Mouse (Mus musculus) myocyte (in vitro differentiated cells): ENCODE measurements around the gene Rpl3. TPM values are rescaled to one million over a fixed set of nuclear protein-coding genes. Genes with fewer than 3 reads are reported as not detected.
A peak's percentile ranks its signal among the peaks of the same experiment; 100 is the strongest.

Experiments used
- H3K27me3 ChIP-seq: one replicate; pipeline ENCODE4 v1.6.1; 2011; ENCODE audit not compliant: control insufficient read depth, insufficient read depth, insufficient read length
- H3K36me3 ChIP-seq: one replicate; pipeline ENCODE4 v1.6.1; 2011; ENCODE audit not compliant: control insufficient read depth, insufficient read depth
- H3K4me2 ChIP-seq: one replicate; pipeline ENCODE4 v1.6.1; 2011; ENCODE audit warnings: low read depth, control low read depth
- H3K4me3 ChIP-seq: one replicate; pipeline ENCODE4 v1.5.1; 2011; ENCODE audit warnings: mild to moderate bottlenecking, control low read depth, moderate library complexity
- H3K79me2 ChIP-seq: one replicate; pipeline ENCODE4 v1.6.1; 2011; ENCODE audit not compliant: control insufficient read depth, insufficient read depth
- H3ac ChIP-seq: one replicate; pipeline ENCODE4 v1.6.1; 2011; ENCODE audit not compliant: control insufficient read depth, insufficient read length
- CEBPB ChIP-seq: IDR thresholded peaks from 2 replicates; pipeline ENCODE4 v1.6.1; 2011; ENCODE audit warnings: mild to moderate bottlenecking, moderate library complexity; ENCODE audit not compliant: poor library complexity, insufficient read depth, severe bottlenecking
- E2F4 ChIP-seq: IDR thresholded peaks from one replicate; pipeline ENCODE4 v1.6.1; 2011; ENCODE audit warnings: mild to moderate bottlenecking, control low read depth, moderate library complexity; ENCODE audit not compliant: insufficient read depth
- MAX ChIP-seq: IDR thresholded peaks from one replicate; pipeline ENCODE4 v1.6.1; 2011; ENCODE audit warnings: low read depth, mild to moderate bottlenecking, control low read depth
- MYOD1 ChIP-seq, 3 experiments: IDR thresholded peaks; one replicate each; pipeline ENCODE4 v1.6.1; 2011; ENCODE audit warnings: control low read depth in 2 of 3, low read depth in 2 of 3, mild to moderate bottlenecking in 2 of 3, moderate library complexity in 1 of 3; ENCODE audit not compliant: insufficient read length in 2 of 3, control insufficient read depth in 1 of 3
- MYOG ChIP-seq, 3 experiments: IDR thresholded peaks; one replicate each; pipeline ENCODE4 v1.6.1; 2011; ENCODE audit warnings: control low read depth in 2 of 3, low read depth in 2 of 3, mild to moderate bottlenecking in 2 of 3; ENCODE audit not compliant: insufficient read length in 2 of 3, control insufficient read depth in 1 of 3, insufficient read depth in 1 of 3
- POLR2A ChIP-seq: IDR thresholded peaks from one replicate; pipeline ENCODE4 v1.6.1; 2011; ENCODE audit warnings: low read depth, mild to moderate bottlenecking, control low read depth, moderate library complexity; ENCODE audit not compliant: insufficient read length
- POLR2AphosphoS2 ChIP-seq: IDR thresholded peaks from one replicate; pipeline ENCODE4 v1.6.1; 2011; ENCODE audit warnings: low read depth, control low read depth; ENCODE audit not compliant: insufficient read length
- REST ChIP-seq: IDR thresholded peaks from one replicate; pipeline ENCODE4 v1.6.1; 2011; ENCODE audit warnings: mild to moderate bottlenecking, control low read depth, moderate library complexity; ENCODE audit not compliant: insufficient read depth, insufficient read length
- SRF ChIP-seq: IDR thresholded peaks from one replicate; pipeline ENCODE4 v1.6.1; 2011; ENCODE audit warnings: low read depth; ENCODE audit not compliant: control insufficient read depth, insufficient read length
- TCF12 ChIP-seq: IDR thresholded peaks from one replicate; pipeline ENCODE4 v1.6.1; 2011; ENCODE audit warnings: mild to moderate bottlenecking, control low read depth; ENCODE audit not compliant: poor library complexity, insufficient read depth, severe bottlenecking
- TCF3 ChIP-seq: IDR thresholded peaks from one replicate; pipeline ENCODE4 v1.6.1; 2011; ENCODE audit warnings: low read depth, control low read depth; ENCODE audit not compliant: insufficient read length
- USF1 ChIP-seq: IDR thresholded peaks from one replicate; pipeline ENCODE4 v1.6.1; 2011; ENCODE audit warnings: low read depth, mild to moderate bottlenecking, control low read depth, moderate library complexity
- polyA plus RNA-seq: library from polyadenylated mRNA; unstranded; fragments of >200 nt; fragmentation: generic; extraction: Trizol; gene quantifications from one replicate; pipeline ENCODE4 v1.2.1, GENCODE M21; 2012; ENCODE audit warnings: missing spikeins

The Rpl3 gene
- polyA plus RNA-seq, 1 experiment, result 1,089 TPM

DNA sequence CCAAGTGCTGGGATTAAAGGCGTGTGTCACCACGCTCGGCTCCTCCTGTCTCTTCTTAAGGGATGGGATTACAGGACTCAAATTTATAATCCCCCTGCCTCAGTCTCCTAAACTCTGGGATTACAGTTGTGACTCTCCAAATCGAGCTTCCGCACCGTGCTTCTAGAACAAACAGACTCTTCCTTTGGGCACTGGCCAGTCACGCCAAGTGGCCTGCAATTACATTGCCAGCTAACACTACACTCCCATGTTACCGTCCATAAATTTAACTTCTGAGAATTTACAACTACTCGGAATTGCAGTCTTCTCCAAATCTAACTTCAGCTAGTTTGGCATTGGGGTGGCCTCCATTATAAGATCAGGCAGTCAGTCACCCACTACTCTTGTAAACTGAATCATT is 40.8 kb upstream of the Rpl3 start:
- peak overlapping the region; percentile 81 for H3K4me2 ChIP-seq
- no peaks in the 10 kb centered on the region for H3K36me3 ChIP-seq
- H3K79me2 ChIP-seq, result peaks cover 42% of the 10 kb centered on the region
- H3K27me3 ChIP-seq, result no peaks in the 10 kb centered on the region
- peak overlapping the region; percentile 77 for H3K4me3 ChIP-seq
- TF ChIP-seq SRF, result no peak
- no peak for TF ChIP-seq TCF12
- no peak for TF ChIP-seq TCF3
- TF ChIP-seq E2F4, result no peak
- TF ChIP-seq REST, result no peak
- TF ChIP-seq CEBPB, result no peak
- no peak for TF ChIP-seq USF1
- no peak for TF ChIP-seq MYOD1 (IDR thresholded peaks at IDR 0.05; ENCODE audit: control insufficient read depth in 1 of 3, insufficient read length in 2 of 3, low read depth in 2 of 3)
- TF ChIP-seq MAX, result no peak
- H3ac ChIP-seq, result peak overlapping the region; percentile 90

DNA sequence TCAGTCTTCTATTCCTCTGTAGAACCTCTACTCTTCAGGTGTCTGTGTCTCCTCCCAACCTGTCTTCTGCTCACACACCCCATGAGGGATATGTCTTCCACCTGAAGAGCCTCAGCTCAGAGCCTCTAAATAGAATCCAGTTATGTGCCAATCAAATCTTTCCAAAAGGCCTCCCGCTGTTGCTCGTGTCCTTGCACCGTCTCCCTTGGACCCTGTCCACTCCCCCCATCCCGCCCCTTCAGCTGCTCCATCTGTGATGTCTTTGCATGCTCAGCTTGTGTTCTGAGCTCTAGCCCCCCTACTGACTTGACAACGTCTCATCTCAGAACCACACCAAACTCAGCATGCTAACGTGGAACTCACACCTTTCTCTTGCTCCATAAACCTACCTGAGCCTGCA is 39.8 kb upstream of the Rpl3 start:
- Histone ChIP-seq H3K27me3 (no peaks in the 10 kb centered on the region), H3K36me3 (no peaks in the 10 kb centered on the region), H3K4me2 (no peak overlapping the region), H3K4me3 (no peak overlapping the region), H3ac (no peak overlapping the region), H3K79me2 (peaks cover 32% of the 10 kb centered on the region)
- TF ChIP-seq MYOD1 (IDR thresholded peaks at IDR 0.05; ENCODE audit: control insufficient read depth in 1 of 3, insufficient read length in 2 of 3, low read depth in 2 of 3) (no peak), MYOG (IDR thresholded peaks at IDR 0.05; ENCODE audit: control insufficient read depth in 1 of 3, insufficient read depth in 1 of 3, insufficient read length in 2 of 3, low read depth in 2 of 3) (no peak), USF1 (no peak), SRF (no peak), TCF3 (no peak), POLR2A (no peak), CEBPB (no peak), MAX (no peak), REST (no peak), TCF12 (no peak)

DNA sequence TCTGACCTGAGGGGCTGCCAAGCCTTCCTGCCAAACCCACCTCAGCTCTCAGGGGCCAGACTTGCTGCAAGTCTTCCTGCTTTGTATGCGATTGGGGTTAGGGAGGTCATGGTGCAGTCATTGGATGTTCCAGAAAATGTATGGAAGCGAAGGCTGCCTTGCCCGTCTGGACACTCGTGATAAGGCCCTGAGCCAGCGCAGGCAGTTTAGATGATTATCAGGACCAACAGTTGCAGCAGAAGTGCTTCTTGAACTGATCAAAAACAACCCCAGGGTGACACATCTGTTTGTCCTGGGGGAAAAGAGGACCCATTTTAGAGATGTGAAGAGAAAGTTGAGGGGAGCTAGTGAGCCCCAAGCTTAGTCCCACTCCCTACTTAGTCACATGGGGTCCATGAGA is 39.0 kb upstream of the Rpl3 start:
- Histone ChIP-seq H3K27me3 (no peaks in the 10 kb centered on the region), H3K79me2 (peaks cover 25% of the 10 kb centered on the region), H3K36me3 (no peaks in the 10 kb centered on the region), H3ac (no peak overlapping the region), H3K4me2 (no peak overlapping the region), H3K4me3 (no peak overlapping the region)
- TF ChIP-seq USF1 (no peak), MYOG (IDR thresholded peaks at IDR 0.05; ENCODE audit: control insufficient read depth in 1 of 3, insufficient read depth in 1 of 3, insufficient read length in 2 of 3, low read depth in 2 of 3) (no peak)

DNA sequence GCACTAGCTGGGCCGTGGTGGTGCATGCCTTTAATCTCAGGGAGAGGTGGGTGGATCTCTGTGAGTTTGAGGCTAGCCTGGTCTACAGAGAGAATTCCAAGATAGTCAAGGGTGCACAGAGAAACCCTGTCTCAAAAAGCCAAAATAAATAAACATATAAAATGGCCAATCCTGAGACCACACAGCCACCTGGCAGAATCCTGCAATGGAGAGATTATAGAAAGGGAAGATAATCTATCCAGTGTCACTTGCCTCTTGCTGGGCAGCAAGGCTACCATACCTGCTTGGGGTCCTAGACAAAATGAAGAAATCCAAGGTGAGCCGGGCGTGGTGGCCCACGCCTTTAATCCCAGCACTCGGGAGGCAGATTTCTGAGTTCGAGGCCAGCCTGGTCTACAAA is 38.3 kb upstream of the Rpl3 start:
- TF ChIP-seq E2F4 (no peak), TCF3 (no peak), MYOG (IDR thresholded peaks at IDR 0.05; ENCODE audit: control insufficient read depth in 1 of 3, insufficient read depth in 1 of 3, insufficient read length in 2 of 3, low read depth in 2 of 3) (no peak), SRF (no peak), USF1 (no peak), CEBPB (no peak), POLR2AphosphoS2 (no peak), TCF12 (no peak), MAX (no peak), MYOD1 (IDR thresholded peaks at IDR 0.05; ENCODE audit: control insufficient read depth in 1 of 3, insufficient read length in 2 of 3, low read depth in 2 of 3) (no peak), REST (no peak), POLR2A (no peak)
- Histone ChIP-seq H3ac (no peak overlapping the region), H3K36me3 (no peaks in the 10 kb centered on the region), H3K4me3 (no peak overlapping the region), H3K4me2 (no peak overlapping the region), H3K79me2 (peaks cover 17% of the 10 kb centered on the region), H3K27me3 (no peaks in the 10 kb centered on the region)

DNA sequence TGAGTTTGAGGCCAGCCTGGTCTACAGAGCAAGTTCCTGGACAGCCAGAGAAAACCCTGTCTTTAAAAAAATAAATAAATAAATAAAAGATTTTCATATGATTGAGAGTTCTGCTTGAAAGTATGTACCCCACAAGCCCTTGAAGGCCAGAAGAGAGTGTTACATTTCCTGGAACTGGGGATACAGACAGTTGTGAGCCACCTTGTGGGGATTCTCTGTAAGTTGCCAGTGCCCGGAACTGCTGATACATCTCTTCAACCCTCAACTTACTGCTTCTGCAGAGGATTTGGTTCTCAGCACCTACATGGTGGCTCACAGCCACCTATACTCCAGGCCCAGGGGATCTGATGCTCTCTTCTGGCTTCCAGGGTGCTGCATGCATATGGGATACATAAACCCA is 35.5 kb upstream of the Rpl3 start:
- Histone ChIP-seq H3K4me2 (no peak overlapping the region), H3ac (no peak overlapping the region), H3K27me3 (no peaks in the 10 kb centered on the region), H3K79me2 (no peaks in the 10 kb centered on the region), H3K36me3 (no peaks in the 10 kb centered on the region), H3K4me3 (no peak overlapping the region)
- TF ChIP-seq MAX (no peak), CEBPB (no peak), SRF (no peak), E2F4 (no peak), TCF3 (no peak), USF1 (no peak), REST (no peak), TCF12 (no peak), MYOD1 (IDR thresholded peaks at IDR 0.05; ENCODE audit: control insufficient read depth in 1 of 3, insufficient read length in 2 of 3, low read depth in 2 of 3) (no peak)
